Mouse (Mus musculus) mesoderm, embryonic 11.5 days (tissue): Measurements from ENCODE around the gene Olfr30.
"Not testable (repeated sequence)": the region's sequence is repeated elsewhere in the genome, so short reads cannot be mapped to it uniquely, and the experiment has no call there.

ENCODE experiments used
- DNase-seq: peaks from one replicate; pipeline ENCODE4 v3.0.0-alpha.2; 2012; ENCODE audit warnings: low read depth, low spot score

Olfr30 gene

GRCm38 (mm10) chr11:58462170-58462569 lies at the start of gene Olfr30:
TSS of gene Olfr30 (minus strand) at chr11:58462270.
- no peak for DNase-seq

- not testable (repeated sequence) for DNase-seq
Observed at GRCm38 (mm10) chr11:58509058-58509457, 47.0 kb upstream of the Olfr30 start.

- not testable (repeated sequence) for DNase-seq
Observed at GRCm38 (mm10) chr11:58502472-58502871, 40.4 kb upstream of the Olfr30 start, which contains the start of gene Olfr331. TSS of gene Olfr331 (minus strand) at chr11:58502572.

GRCm38 (mm10) chr11:58499290-58499689 lies 37.2 kb upstream of the Olfr30 start:
- DNase-seq: no peak

- no peak for DNase-seq
Observed at GRCm38 (mm10) chr11:58498761-58499160, 36.7 kb upstream of the Olfr30 start.

GRCm38 (mm10) chr11:58492455-58492854 lies 30.4 kb upstream of the Olfr30 start, which contains the start of gene Olfr332:
TSS of gene Olfr332 (minus strand) at chr11:58492555.
- DNase-seq: no peak

GRCm38 (mm10) chr11:58453592-58453991 lies 8.5 kb downstream of the Olfr30 start:
- DNase-seq: peak; percentile 47

GRCm38 (mm10) chr11:58452759-58453158 lies 9.3 kb downstream of the Olfr30 start, which contains the start of gene Lypd9:
TSS of gene Lypd9 (minus strand) at chr11:58452923.
- DNase-seq: no peak

- peak; percentile 22 for DNase-seq
Observed at GRCm38 (mm10) chr11:58437866-58438265, 24.2 kb downstream of the Olfr30 start.

GRCm38 (mm10) chr11:58432259-58432658 lies 29.8 kb downstream of the Olfr30 start, which contains the start of gene Gm12253:
TSS of gene Gm12253 (plus strand) at chr11:58432559.
- DNase-seq: no peak

GRCm38 (mm10) chr11:58420815-58421214 lies 41.3 kb downstream of the Olfr30 start, which contains the start of gene 1810065E05Rik:
TSS of gene 1810065E05Rik (plus strand) at chr11:58421111.
- DNase-seq: no peak

- no peak for DNase-seq
Observed at GRCm38 (mm10) chr11:58418336-58418735, 43.7 kb downstream of the Olfr30 start.

GRCm38 (mm10) chr11:58408066-58408465 lies 54.0 kb downstream of the Olfr30 start:
- no peak for DNase-seq
